Mouse (Mus musculus): ENCODE data around the gene Col5a3. TPM values are rescaled to one million over a fixed set of nuclear protein-coding genes. Genes with fewer than 3 reads are reported as not detected.

Col5a3 gene
- polyA plus RNA-seq, 1 experiment: 70.3 TPM

DNA sequence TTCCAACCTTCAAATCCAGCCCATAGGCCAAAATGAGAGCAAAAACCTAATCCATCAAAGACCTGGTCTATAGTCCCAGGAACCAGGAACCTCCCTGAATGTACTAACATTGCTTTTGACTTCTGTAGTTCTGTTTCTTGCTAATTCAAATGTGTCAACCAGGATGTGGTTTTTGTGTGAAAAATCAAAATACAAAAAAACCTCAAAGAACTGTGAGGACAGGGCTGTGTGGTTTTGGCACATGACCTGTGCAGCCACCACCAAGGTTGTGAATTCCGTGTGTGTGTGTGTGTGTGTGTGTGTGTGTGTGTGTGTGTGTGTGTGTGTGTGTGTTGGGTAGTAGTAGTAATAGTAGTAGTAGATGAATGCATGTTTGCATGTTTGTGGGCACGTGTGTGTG is 49.6 kb downstream of the Col5a3 start:
- Histone ChIP-seq H3ac (ENCODE audit: control insufficient read depth, insufficient read length) (no peak overlapping the region), H3K4me3 (no peak overlapping the region), H3K4me2 (ENCODE audit: low read depth) (no peak overlapping the region), H3K27me3 (ENCODE audit: control insufficient read depth, insufficient read depth, insufficient read length) (no peaks in the 10 kb centered on the region), H3K79me2 (ENCODE audit: control insufficient read depth, insufficient read depth) (no peaks in the 10 kb centered on the region), H3K36me3 (ENCODE audit: control insufficient read depth, insufficient read depth) (no peaks in the 10 kb centered on the region)
- TF ChIP-seq MAX (IDR thresholded peaks at IDR 0.05; ENCODE audit: low read depth): no peak
- no peak for TF ChIP-seq POLR2AphosphoS2 (IDR thresholded peaks at IDR 0.05; ENCODE audit: insufficient read length, low read depth)
- TF ChIP-seq TCF3 (IDR thresholded peaks at IDR 0.05; ENCODE audit: insufficient read length, low read depth): no peak
- peak; percentile 4 for TF ChIP-seq USF1 (IDR thresholded peaks at IDR 0.05; ENCODE audit: low read depth)

DNA sequence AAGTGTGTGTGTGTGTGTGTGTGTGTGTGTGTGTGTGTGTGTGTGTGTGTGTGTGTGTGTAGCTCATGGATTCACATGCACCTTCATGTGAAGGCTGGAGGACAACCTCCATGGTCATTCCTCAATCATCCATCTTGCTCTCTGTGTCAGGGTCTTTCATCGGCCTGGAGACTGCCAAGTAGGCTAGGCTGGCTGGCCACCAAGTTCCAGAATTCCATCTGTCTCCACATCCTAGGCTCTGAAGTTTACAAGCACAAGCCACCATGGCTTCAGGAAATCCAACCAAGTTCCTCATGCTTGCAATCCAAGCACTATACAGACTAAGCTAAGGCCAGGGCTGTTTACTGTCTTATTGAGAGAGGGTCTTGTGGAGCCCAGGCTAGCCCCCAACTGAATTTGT is 51.8 kb downstream of the Col5a3 start:
- Histone ChIP-seq H3ac (ENCODE audit: control insufficient read depth, insufficient read length) (no peak overlapping the region), H3K36me3 (ENCODE audit: control insufficient read depth, insufficient read depth) (no peaks in the 10 kb centered on the region), H3K4me2 (ENCODE audit: low read depth) (no peak overlapping the region), H3K27me3 (ENCODE audit: control insufficient read depth, insufficient read depth, insufficient read length) (no peaks in the 10 kb centered on the region), H3K79me2 (ENCODE audit: control insufficient read depth, insufficient read depth) (no peaks in the 10 kb centered on the region), H3K4me3 (no peak overlapping the region)
- no peak for TF ChIP-seq MYOD1 (IDR thresholded peaks at IDR 0.05; ENCODE audit: control insufficient read depth in 1 of 3, insufficient read length in 2 of 3, low read depth in 2 of 3)
- TF ChIP-seq CEBPB (IDR thresholded peaks at IDR 0.05; ENCODE audit: insufficient read depth, poor library complexity, severe bottlenecking): 0 out of 2 replicates have a peak, but pooled peaks have one; percentile 18
- no peak for TF ChIP-seq MAX (IDR thresholded peaks at IDR 0.05; ENCODE audit: low read depth)

DNA sequence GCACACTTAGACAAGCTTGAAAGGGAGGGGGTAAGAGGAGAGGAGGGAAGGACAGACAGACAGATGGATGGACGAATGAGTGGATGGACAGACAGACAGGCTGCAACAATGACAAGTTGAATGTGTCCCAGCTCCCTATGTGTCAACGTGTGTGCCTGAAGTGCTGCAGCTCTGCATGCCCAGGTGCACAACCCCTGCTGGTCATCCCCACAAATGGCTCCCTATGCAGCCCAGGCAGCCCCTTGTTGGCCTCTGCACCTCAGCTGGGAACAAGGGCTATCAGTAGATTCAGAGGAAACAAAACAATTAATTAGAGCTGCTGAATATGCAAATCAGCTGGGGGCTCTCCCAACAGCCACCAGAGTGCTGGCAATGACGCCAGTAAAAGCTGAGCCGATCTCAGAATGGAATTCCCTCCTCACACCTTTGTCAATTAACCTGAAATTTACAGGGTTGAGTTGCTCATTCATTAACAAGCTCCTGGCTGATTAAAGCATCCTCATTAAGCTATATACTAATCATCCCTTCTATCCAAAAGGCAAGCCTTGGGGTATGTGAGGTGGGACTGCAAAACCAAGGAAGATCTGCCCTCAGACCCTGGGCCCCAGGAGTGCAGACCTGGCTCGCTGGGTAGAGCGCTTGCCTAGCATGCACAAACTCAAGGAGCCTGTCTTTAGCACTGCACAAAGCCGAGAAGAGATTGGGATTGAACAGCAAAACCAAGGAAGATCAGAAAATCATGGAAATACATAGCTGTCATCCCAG is 52.5 kb downstream of the Col5a3 start:
- no peak for TF ChIP-seq MYOD1 (IDR thresholded peaks at IDR 0.05; ENCODE audit: control insufficient read depth in 1 of 3, insufficient read length in 2 of 3, low read depth in 2 of 3)
- TF ChIP-seq MYOG (IDR thresholded peaks at IDR 0.05; ENCODE audit: control insufficient read depth in 1 of 3, insufficient read depth in 1 of 3, insufficient read length in 2 of 3, low read depth in 2 of 3): no peak
- no peak for TF ChIP-seq CEBPB (IDR thresholded peaks at IDR 0.05; ENCODE audit: insufficient read depth, poor library complexity, severe bottlenecking)
- TF ChIP-seq TCF12 (IDR thresholded peaks at IDR 0.05; ENCODE audit: insufficient read depth, poor library complexity, severe bottlenecking): no peak
- no peak for TF ChIP-seq POLR2AphosphoS2 (IDR thresholded peaks at IDR 0.05; ENCODE audit: insufficient read length, low read depth)
- TF ChIP-seq MAX (IDR thresholded peaks at IDR 0.05; ENCODE audit: low read depth): no peak
- no peak for TF ChIP-seq REST (IDR thresholded peaks at IDR 0.05; ENCODE audit: insufficient read depth, insufficient read length)
- no peak for TF ChIP-seq USF1 (IDR thresholded peaks at IDR 0.05; ENCODE audit: low read depth)
- TF ChIP-seq POLR2A (IDR thresholded peaks at IDR 0.05; ENCODE audit: insufficient read length, low read depth): no peak
- no peak for TF ChIP-seq TCF3 (IDR thresholded peaks at IDR 0.05; ENCODE audit: insufficient read length, low read depth)
- TF ChIP-seq SRF (IDR thresholded peaks at IDR 0.05; ENCODE audit: control insufficient read depth, insufficient read length, low read depth): no peak
- TF ChIP-seq E2F4 (IDR thresholded peaks at IDR 0.05; ENCODE audit: insufficient read depth): no peak
- Histone ChIP-seq H3K36me3 (ENCODE audit: control insufficient read depth, insufficient read depth) (no peaks in the 10 kb centered on the region), H3K4me3 (no peak overlapping the region), H3K27me3 (ENCODE audit: control insufficient read depth, insufficient read depth, insufficient read length) (no peaks in the 10 kb centered on the region), H3K4me2 (ENCODE audit: low read depth) (no peak overlapping the region), H3ac (ENCODE audit: control insufficient read depth, insufficient read length) (no peak overlapping the region), H3K79me2 (ENCODE audit: control insufficient read depth, insufficient read depth) (no peaks in the 10 kb centered on the region)

DNA sequence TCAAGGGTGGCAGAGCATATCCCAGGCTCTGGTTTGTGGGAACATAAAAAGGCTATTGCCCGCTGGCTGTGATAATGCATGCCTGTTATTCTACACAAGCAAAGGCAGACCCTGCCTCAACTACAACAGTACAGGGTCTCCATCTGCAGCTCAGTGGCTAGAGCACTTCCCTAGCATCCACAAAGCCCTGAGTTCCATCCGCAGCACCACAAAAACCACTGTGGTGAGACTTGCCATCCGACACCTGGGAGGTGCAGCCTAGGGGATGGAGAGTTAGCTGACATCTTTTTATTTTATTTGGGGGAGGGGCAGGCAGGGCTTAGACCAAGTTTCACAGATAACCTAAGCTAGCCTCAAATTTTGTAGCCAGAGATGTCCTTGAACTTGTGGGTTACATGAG is 53.5 kb downstream of the Col5a3 start:
- H3K27me3 ChIP-seq (ENCODE audit: control insufficient read depth, insufficient read depth, insufficient read length): no peaks in the 10 kb centered on the region
- peak overlapping the region; percentile 36 for H3K4me2 ChIP-seq (ENCODE audit: low read depth)
- H3K79me2 ChIP-seq (ENCODE audit: control insufficient read depth, insufficient read depth): no peaks in the 10 kb centered on the region

DNA sequence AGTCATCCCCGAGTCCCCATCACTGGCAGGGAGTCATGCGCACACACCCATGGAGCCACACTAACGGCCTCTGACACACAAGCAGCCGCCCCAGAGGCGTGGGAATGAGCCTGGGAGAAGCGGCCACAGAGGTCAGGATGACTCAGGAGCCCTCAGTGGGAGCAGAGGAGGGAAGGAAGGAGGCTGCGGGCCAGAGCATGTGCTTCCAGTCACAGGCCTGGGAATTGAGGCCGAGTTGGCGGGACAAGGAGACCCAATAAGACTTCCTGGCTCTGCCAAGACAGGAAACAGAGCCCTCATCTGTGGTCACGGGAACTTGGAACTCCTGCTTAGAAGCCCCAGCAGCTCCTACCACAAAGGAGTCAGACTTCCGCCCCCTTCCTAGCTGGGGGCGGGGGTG is 54.1 kb downstream of the Col5a3 start:
- H3K4me2 ChIP-seq (ENCODE audit: low read depth): peak overlapping the region; percentile 36
- H3K4me3 ChIP-seq: no peak overlapping the region
- no peaks in the 10 kb centered on the region for H3K27me3 ChIP-seq (ENCODE audit: control insufficient read depth, insufficient read depth, insufficient read length)
- H3K36me3 ChIP-seq (ENCODE audit: control insufficient read depth, insufficient read depth): no peaks in the 10 kb centered on the region
- H3ac ChIP-seq (ENCODE audit: control insufficient read depth, insufficient read length): no peak overlapping the region
- TF ChIP-seq SRF (IDR thresholded peaks at IDR 0.05; ENCODE audit: control insufficient read depth, insufficient read length, low read depth) (no peak), MAX (IDR thresholded peaks at IDR 0.05; ENCODE audit: low read depth) (peak; percentile 83)
- no peaks in the 10 kb centered on the region for H3K79me2 ChIP-seq (ENCODE audit: control insufficient read depth, insufficient read depth)

More for the DNA sequence above, 53.5 kb downstream of the Col5a3 start:
- Histone ChIP-seq H3K36me3 (ENCODE audit: control insufficient read depth, insufficient read depth) (no peaks in the 10 kb centered on the region), H3ac (ENCODE audit: control insufficient read depth, insufficient read length) (no peak overlapping the region), H3K4me3 (no peak overlapping the region)
- TF ChIP-seq POLR2A (IDR thresholded peaks at IDR 0.05; ENCODE audit: insufficient read length, low read depth): no peak
- TF ChIP-seq USF1 (IDR thresholded peaks at IDR 0.05; ENCODE audit: low read depth): no peak
- TF ChIP-seq MYOD1 (IDR thresholded peaks at IDR 0.05; ENCODE audit: control insufficient read depth in 1 of 3, insufficient read length in 2 of 3, low read depth in 2 of 3): no peak
- no peak for TF ChIP-seq MAX (IDR thresholded peaks at IDR 0.05; ENCODE audit: low read depth)
- no peak for TF ChIP-seq CEBPB (IDR thresholded peaks at IDR 0.05; ENCODE audit: insufficient read depth, poor library complexity, severe bottlenecking)
- TF ChIP-seq POLR2AphosphoS2 (IDR thresholded peaks at IDR 0.05; ENCODE audit: insufficient read length, low read depth): no peak
- TF ChIP-seq SRF (IDR thresholded peaks at IDR 0.05; ENCODE audit: control insufficient read depth, insufficient read length, low read depth): no peak
- no peak for TF ChIP-seq TCF3 (IDR thresholded peaks at IDR 0.05; ENCODE audit: insufficient read length, low read depth)
- no peak for TF ChIP-seq E2F4 (IDR thresholded peaks at IDR 0.05; ENCODE audit: insufficient read depth)

Data from myocyte (in vitro differentiated cells).